Mouse (Mus musculus) frontal cortex, postnatal 36 days (tissue): ENCODE results near the gene Tex11.
A peak's percentile ranks its signal among the peaks of the same experiment; 100 is the strongest.
"Not testable (repeated sequence)": the region's sequence is repeated elsewhere in the genome, so short reads cannot be mapped to it uniquely, and the experiment has no call there.

ENCODE experiments used
- DNase-seq, 2 experiments: peaks; one replicate each; pipeline ENCODE4 v3.0.0; 2022; ENCODE audit warnings: low spot score in 2 of 2

The Tex11 gene

GRCm38 (mm10) chrX:101059541-101059940 is at the start of gene Tex11:
Gene Tex11 (minus strand): TSS chrX:101059667.
- no peak for DNase-seq

DNA sequence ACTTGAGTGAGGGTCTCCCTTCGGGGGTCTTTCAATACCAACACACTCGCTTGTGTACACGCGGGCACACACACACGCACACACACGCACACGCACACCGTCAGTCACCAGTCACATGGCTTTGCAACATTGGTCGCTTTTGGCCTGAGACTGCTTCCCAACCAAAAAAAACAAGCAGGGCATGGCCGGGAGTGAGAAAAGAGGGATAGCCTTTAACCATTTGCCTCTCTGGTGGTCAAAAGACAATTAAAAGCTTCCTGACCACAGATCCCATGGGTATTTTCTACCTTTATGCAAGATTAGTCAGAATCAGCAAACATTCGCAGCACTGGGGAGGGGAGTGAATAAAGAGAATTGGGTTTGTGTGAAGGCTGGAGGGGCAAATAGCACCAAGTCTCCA is 26.5 kb upstream of the Tex11 start, which contains the start of gene Slc7a3:
Gene Slc7a3 (minus strand): TSS at position 101 of the 400 bp plus-strand sequence.
- no peak for DNase-seq

DNA sequence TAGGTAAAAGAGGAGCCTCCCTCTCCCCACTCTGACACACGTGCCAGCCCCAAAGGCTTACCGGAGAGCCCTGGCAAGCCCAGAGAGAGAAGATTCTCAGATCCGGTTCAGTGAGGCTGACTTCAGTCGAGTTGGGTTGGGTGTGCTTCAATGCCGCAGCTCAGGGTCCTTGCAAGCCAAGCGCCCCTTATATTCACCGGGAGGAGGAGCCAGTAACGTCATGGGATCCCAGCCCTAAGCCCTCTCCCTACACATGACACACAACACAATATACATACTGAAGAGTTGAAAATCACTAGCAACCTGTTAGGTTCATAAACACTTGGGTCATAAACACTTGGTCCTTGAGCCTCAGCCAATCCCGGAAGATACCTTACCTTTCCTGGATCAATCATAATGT is 25.7 kb upstream of the Tex11 start:
- DNase-seq: not testable (repeated sequence)

- DNase-seq: no peak
Observed at GRCm38 (mm10) chrX:101084192-101084591, 24.7 kb upstream of the Tex11 start.

GRCm38 (mm10) chrX:101065245-101065644 is 5.8 kb upstream of the Tex11 start:
- DNase-seq: no peak

GRCm38 (mm10) chrX:101063503-101063902 is 4.0 kb upstream of the Tex11 start:
- no peak for DNase-seq

GRCm38 (mm10) chrX:100943640-100944039 is 115.8 kb downstream of the Tex11 start:
- DNase-seq: peak in 1 of 2 experiments; percentile 5

DNA sequence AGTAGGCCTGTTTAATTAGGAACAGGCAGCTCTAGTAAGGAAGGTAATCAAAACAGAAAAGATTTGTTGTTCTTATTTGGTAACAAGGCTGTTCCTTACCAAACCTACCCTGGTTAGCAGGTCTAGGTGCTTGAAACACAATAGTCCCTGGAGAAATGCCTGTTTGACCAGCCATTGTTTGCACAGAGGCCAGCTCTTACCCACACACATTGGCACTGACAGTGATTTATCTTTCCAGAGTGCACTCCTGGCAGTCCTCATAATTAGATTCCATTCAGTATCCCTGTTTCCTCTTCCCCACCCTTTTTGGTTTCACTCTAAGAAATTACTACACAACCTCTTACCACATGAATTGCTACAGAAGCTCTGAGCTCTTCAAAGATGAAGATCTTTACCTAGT is 220.3 kb downstream of the Tex11 start:
- DNase-seq: no peak

DNA sequence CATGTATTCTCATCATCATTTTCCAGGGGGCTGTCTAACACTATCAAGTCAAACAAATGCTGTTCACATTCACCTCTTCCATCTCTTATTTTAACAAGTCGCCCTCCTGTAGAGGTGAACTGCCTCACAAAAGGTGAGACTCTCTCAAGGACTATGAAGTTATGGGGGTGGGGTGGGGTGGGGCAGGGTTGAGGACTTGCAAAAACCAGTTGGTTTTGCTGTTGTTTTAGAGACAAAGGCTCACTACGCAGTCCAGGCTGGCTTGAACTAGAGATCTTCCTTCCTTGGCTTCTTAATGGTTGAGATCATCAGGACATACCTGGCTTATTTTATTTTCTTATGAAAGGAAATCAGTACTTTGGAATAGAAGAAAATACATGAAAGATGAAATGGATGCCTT is 226.7 kb downstream of the Tex11 start:
- no peak for DNase-seq

DNA sequence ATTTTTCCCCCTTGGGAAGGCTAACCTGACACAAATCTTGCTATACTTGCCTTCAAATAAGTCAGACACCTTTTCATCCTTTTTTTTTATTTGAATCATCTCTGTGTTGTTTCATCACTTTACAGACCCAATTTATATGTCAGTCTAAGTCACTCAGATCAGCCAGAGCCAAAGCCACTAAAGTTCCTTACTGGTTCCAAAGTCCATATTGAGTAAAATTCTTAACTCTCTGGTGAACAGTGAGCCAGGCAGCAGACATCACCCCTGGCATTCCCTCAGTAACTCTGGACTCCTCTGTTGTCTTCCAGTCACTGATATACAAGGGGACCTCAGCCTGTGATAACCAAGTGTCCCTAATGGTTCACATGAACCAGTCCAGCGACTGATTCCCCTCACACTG is 233.9 kb downstream of the Tex11 start:
- DNase-seq: no peak

GRCm38 (mm10) chrX:100821149-100821548 is 238.3 kb downstream of the Tex11 start:
- no peak for DNase-seq

GRCm38 (mm10) chrX:100818681-100819080 is 240.8 kb downstream of the Tex11 start:
- DNase-seq: no peak

DNA sequence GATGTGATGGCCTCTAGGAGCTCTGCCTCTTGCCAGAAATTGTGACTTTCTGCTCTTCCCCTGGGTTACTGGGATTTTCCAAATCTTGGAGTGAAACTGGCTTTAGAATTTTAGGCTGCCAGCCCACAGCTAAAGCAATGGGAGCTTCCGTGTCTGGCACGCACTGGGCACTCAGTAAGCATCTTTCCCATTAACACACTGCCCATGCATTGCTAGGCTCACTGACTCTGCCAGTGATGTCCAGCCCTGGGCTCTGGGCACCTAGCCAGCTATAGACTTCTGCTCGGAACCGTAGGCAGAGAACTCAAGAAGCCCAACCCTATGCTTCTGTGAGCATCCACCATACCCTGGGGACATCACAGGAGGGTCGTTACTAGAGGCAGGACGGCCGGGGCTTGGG is 243.7 kb downstream of the Tex11 start:
- no peak for DNase-seq

DNA sequence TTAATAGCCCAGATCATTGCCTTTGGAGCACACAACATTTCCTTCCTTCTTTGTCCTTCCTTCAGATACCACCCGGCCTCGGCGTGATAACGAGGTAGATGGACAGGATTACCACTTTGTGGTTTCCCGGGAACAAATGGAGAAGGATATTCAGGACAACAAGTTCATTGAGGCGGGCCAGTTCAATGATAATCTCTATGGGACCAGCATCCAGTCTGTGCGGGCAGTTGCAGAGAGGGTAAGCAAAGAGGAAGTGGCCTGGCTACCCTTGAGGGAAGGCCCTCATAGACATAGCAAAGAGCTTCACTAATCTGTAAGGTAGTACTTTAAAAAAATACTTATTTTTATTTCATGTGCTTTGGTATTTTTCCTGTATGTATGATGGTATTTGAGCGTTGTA is 245.3 kb downstream of the Tex11 start:
- no peak for DNase-seq

GRCm38 (mm10) chrX:100811129-100811528 is 248.3 kb downstream of the Tex11 start:
- DNase-seq: no peak

DNA sequence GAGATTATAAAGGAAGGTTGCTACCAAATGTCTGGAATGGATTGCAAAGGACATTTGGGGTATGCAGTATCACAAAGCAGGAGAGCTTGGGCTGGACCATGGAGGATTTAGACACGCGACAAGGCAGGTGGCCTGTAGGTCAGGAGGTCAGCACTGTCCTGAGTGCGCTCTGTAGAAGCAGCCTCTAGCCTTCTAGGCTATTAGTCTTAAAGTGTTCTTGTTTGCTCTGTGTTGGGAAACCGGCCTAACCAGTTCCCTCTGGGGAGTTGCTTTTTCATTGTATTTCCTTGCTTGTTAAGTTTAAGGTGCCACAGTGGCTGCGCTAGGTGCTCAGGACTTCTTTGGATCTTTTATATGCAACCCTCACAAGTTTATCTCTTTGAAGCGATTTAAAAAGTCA is 257.4 kb downstream of the Tex11 start:
- DNase-seq: no peak

- DNase-seq: no peak
Observed at GRCm38 (mm10) chrX:100800643-100801042, 258.8 kb downstream of the Tex11 start.

GRCm38 (mm10) chrX:100797851-100798527 is 261.5 kb downstream of the Tex11 start:
- DNase-seq: peak in 1 of 2 experiments; percentile 70

DNA sequence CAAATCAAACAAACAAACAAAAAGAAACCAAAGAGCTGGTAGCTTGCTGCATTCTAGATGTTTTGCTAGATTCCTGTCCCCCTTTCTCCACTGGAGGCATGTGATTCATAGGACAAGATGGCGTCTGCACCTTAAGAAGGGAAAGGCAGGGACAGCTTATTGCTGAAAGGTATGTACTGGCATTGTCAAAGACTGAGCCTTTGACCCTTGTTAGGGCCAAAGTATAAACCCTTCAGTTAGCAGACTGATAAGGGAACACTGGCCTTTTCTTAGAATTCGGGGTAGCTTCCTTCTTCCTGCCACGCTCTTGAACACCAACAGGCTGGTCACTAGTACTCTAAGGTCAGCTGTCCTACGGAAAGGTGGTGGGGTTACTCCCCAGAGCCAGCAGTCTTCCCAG is 262.1 kb downstream of the Tex11 start:
- DNase-seq: no peak

DNA sequence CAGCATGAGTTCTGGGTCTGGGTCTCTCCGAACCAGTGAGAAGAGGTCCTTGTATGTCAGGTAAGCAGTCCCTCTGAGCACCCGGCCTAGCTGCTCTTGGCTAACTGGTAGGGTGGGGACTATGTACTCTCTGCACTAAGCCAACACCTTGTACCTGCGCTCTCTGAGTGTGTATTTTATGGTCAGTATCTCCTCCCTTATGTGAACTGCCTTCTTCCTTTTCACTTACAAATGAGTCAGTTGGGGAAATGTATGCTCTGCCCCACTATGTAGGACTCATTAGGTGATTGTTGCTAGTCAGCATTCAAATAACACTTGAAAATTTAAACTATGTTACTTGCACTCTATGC is 262.8 kb downstream of the Tex11 start:
- DNase-seq: no peak

GRCm38 (mm10) chrX:100796041-100796740 is 263.3 kb downstream of the Tex11 start:
- DNase-seq: no peak

- DNase-seq: no peak
Observed at GRCm38 (mm10) chrX:100789322-100789721, 270.1 kb downstream of the Tex11 start.
